ENCODE assay signal across 9 mouse cellular contexts in the genomic region with DNA sequence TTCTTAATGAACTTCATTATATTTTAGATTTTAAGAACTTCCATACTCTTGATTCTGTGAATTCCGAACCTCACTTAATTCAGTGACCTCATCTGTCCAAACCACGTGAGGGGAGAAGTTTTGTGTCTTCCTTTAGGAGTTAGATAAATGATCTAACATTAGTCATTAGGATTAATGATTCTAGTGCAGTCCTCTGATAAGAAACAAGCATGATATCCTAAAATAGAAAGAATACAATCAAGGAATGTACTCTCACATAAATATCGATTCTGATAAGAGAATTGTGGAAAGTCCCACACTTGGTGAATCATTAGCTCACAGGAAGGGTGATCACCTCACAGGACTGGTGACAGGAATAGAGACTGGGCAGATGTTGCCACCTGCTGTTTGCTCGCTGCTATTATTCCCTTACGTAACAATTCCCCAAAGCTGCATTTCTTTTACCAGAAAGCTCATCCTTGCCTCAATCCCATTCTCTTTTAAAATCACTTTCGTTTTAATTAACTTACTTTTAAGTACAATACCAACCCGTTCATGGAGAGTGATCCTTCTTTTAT. TPM values are rescaled to one million over a fixed set of nuclear protein-coding genes. Genes with fewer than 3 reads are reported as not detected.
A peak's percentile ranks its signal among the peaks of the same experiment; 100 is the strongest.
DNase-seq lines count a peak whose midpoint lies in the region; ATAC-seq lines count a peak whose summit lies in the region.
"Had no signal": no experiment of that assay in that cellular context is flagged by ENCODE, and none has a peak within 500 bp of the region (broad histone marks: within the 10 kb centered on the region; RNA-seq: fewer than 3 reads in every experiment).

No protein-coding gene starts in this region.

- WGBS in forebrain, embryonic 15.5 days = 28% methylated on average over 7 of the region's 7 CpGs
- 32% methylated on average over 7 of the region's 7 CpGs for WGBS in hindbrain, embryonic 16.5 days

- H3K27me3 ChIP-seq in forebrain, embryonic 15.5 days = no peaks in the 10 kb centered on the region
- H3K27me3 ChIP-seq in hindbrain, embryonic 16.5 days (replicated peaks; ENCODE audit: control insufficient read depth, insufficient read depth, low read length) = no peaks in the 10 kb centered on the region
- H3K27me3 ChIP-seq: limb, embryonic 13.5 days had no signal

- H3K27ac ChIP-seq in forebrain, embryonic 15.5 days (replicated peaks) = no peak overlapping the region
- H3K27ac ChIP-seq in hindbrain, embryonic 16.5 days (ENCODE audit: low read depth, low read length) = no peak overlapping the region
- H3K27ac ChIP-seq: limb, embryonic 13.5 days had no signal

- H3K36me3 ChIP-seq in forebrain, embryonic 15.5 days = no peaks in the 10 kb centered on the region
- H3K36me3 ChIP-seq in hindbrain, embryonic 16.5 days (ENCODE audit: control insufficient read depth, insufficient read depth, low read length) = no peaks in the 10 kb centered on the region
- H3K36me3 ChIP-seq: limb, embryonic 13.5 days had no signal

- H3K4me2 ChIP-seq in forebrain, embryonic 15.5 days (replicated peaks) = no peak overlapping the region
- no peak overlapping the region for H3K4me2 ChIP-seq in hindbrain, embryonic 16.5 days (ENCODE audit: low read length)
- H3K4me2 ChIP-seq: limb, embryonic 13.5 days had no signal

- ATAC-seq in forebrain, embryonic 15.5 days (replicated peaks) = peak; percentile 86
- ATAC-seq in hindbrain, embryonic 16.5 days = peak; percentile 80
- peak; percentile 96 for ATAC-seq in megakaryocyte, adult 5-6 weeks (ENCODE audit: poor library complexity, severe bottlenecking)

- no peaks in the 10 kb centered on the region for H3K9me3 ChIP-seq in forebrain, embryonic 15.5 days
- no peaks in the 10 kb centered on the region for H3K9me3 ChIP-seq in hindbrain, embryonic 16.5 days (ENCODE audit: control insufficient read depth, low read length)
- H3K9me3 ChIP-seq: limb, embryonic 13.5 days had no signal

- no peaks in the 10 kb centered on the region for H3K4me1 ChIP-seq in forebrain, embryonic 15.5 days
- no peaks in the 10 kb centered on the region for H3K4me1 ChIP-seq in hindbrain, embryonic 16.5 days (ENCODE audit: control insufficient read depth, insufficient read depth, low read depth, low read length)

- peak; percentile 66 to 88 for DNase-seq in adrenal gland, adult (ENCODE audit: inconsistent age in 2 of 2, low spot score in 1 of 2)
- no peak for DNase-seq in adrenal gland, postnatal 4 days (ENCODE audit: low spot score in 2 of 2)
- DNase-seq in c-Kit-positive CD71-negative TER-119-negative erythroid progenitor cells, embryonic 14.5 days (ENCODE audit: low read depth) = peak; percentile 6
- peak; percentile 29 to 64 for DNase-seq in layer of hippocampus, postnatal 14 days (ENCODE audit: low spot score in 2 of 2)
- peak; percentile 30 for DNase-seq in right cerebral cortex, postnatal 25 days

- H3K9ac ChIP-seq in forebrain, embryonic 15.5 days (replicated peaks) = no peak overlapping the region
- H3K9ac ChIP-seq in hindbrain, embryonic 16.5 days (ENCODE audit: low read depth, low read length) = no peak overlapping the region
- H3K9ac ChIP-seq: limb, embryonic 13.5 days had no signal

- no peak overlapping the region for H3K4me3 ChIP-seq in forebrain, embryonic 15.5 days
- no peak overlapping the region for H3K4me3 ChIP-seq in hindbrain, embryonic 16.5 days (ENCODE audit: low read length)
- H3K4me3 ChIP-seq: limb, embryonic 13.5 days had no signal

RNA-seq across cellular contexts. Expression of a gene that starts 22.3 kb away (rescaled TPM):
- not detected for total RNA-seq in adrenal gland, postnatal 4 days (2021)
- not detected in 2 replicates for polyA plus RNA-seq in forebrain, embryonic 15.5 days (2015; fragmentation: Nextera tagmentation; extraction: Ambion mirVana)
- polyA plus RNA-seq in hindbrain, embryonic 16.5 days (2015; fragmentation: Nextera tagmentation; extraction: Ambion mirVana) = not detected in 2 replicates
- not detected for total RNA-seq in layer of hippocampus, postnatal 14 days (2021)
- total RNA-seq in megakaryocyte, adult 5-6 weeks (2015) = not detected in 2 replicates
- not detected in 2 replicates for total RNA-seq in megakaryocyte, adult 5-6 weeks (2017)
- polyA plus RNA-seq: limb, embryonic 13.5 days had no signal

Comparison
In these comparisons a context has a peak if more than half of its experiments do, and no peak if none do; other contexts are left out.
1. DNase-seq: peak in adrenal gland, adult (2 of 2), c-Kit-positive CD71-negative TER-119-negative erythroid progenitor cells, embryonic 14.5 days (single experiment), layer of hippocampus, postnatal 14 days (2 of 2) and right cerebral cortex, postnatal 25 days (single experiment); none in adrenal gland, postnatal 4 days (0 of 2).
2. Peak in every context shown above with its lines, with median percentiles within 50 percentile points of each other: ATAC-seq.